Mouse (Mus musculus): ENCODE results near the gene Scaper. TPM values are rescaled to one million over a fixed set of nuclear protein-coding genes. Genes with fewer than 3 reads are reported as not detected.

Scaper gene
- polyA plus RNA-seq, 1 experiment from 2014 or later = 6.0 TPM

GRCm38 (mm10) chr9:55789442-55789841 is 148.5 kb downstream of the Scaper start:
- Histone ChIP-seq H3K27ac (no peak overlapping the region), H3K9me3 (replicated peaks) (no peaks in the 10 kb centered on the region), H3K27me3 (ENCODE audit: low read depth, poor library complexity, severe bottlenecking) (no peaks in the 10 kb centered on the region), H3K4me3 (no peak overlapping the region), H3K36me3 (no peaks in the 10 kb centered on the region), H3K4me1 (no peaks in the 10 kb centered on the region)
- DNase-seq (ENCODE audit: low spot score) = no peak
- 83% methylated on average over 8 of the region's 8 CpGs for WGBS

- H3K4me1 ChIP-seq = no peaks in the 10 kb centered on the region
- no peak overlapping the region for H3K4me3 ChIP-seq
- DNase-seq (ENCODE audit: low spot score) = no peak
- WGBS = 79% methylated on average over 4 of the region's 4 CpGs
- no peaks in the 10 kb centered on the region for H3K9me3 ChIP-seq (replicated peaks)
- H3K36me3 ChIP-seq = no peaks in the 10 kb centered on the region
- no peak overlapping the region for H3K27ac ChIP-seq
- no peaks in the 10 kb centered on the region for H3K27me3 ChIP-seq (ENCODE audit: low read depth, poor library complexity, severe bottlenecking)
These were observed 225.9 kb downstream of the Scaper start for GRCm38 (mm10) chr9:55712016-55712415.

- no peaks in the 10 kb centered on the region for H3K4me1 ChIP-seq
- 85% methylated on average over 5 of the region's 5 CpGs for WGBS
- DNase-seq (ENCODE audit: low spot score) = no peak
These were observed 227.4 kb downstream of the Scaper start for GRCm38 (mm10) chr9:55710553-55710952.

DNA sequence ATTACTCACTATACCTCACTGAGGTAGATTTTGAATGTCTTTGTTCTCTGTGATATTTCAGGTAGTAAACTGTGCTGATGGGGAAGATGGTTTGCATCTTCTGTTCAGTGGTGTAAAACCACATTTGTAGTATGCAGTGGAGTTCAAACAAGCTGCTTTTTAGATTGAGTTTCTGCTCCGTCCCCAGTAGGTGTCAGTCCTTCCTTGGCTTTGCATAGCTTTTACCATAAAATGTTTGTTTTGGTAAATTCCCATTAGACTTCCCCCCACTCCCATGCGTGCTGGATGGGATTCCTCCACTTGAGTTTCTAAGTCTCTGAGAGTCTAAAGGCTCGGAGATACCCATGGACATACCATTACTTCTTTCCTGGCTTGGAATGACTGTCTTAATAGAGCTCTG is 231.3 kb downstream of the Scaper start:
- H3K36me3 ChIP-seq = no peaks in the 10 kb centered on the region
- no peaks in the 10 kb centered on the region for H3K9me3 ChIP-seq (replicated peaks)
- no peak overlapping the region for H3K27ac ChIP-seq
- WGBS = 67% methylated on average over 3 of the region's 3 CpGs
- H3K27me3 ChIP-seq (ENCODE audit: low read depth, poor library complexity, severe bottlenecking) = no peaks in the 10 kb centered on the region
- no peak for DNase-seq (ENCODE audit: low spot score)
- H3K4me3 ChIP-seq = no peak overlapping the region
- no peaks in the 10 kb centered on the region for H3K4me1 ChIP-seq

More at GRCm38 (mm10) chr9:55710553-55710952, 227.4 kb downstream of the Scaper start:
- H3K9me3 ChIP-seq (replicated peaks) = no peaks in the 10 kb centered on the region
- H3K27me3 ChIP-seq (ENCODE audit: low read depth, poor library complexity, severe bottlenecking) = no peaks in the 10 kb centered on the region
- H3K4me3 ChIP-seq = no peak overlapping the region
- H3K36me3 ChIP-seq = no peaks in the 10 kb centered on the region
- H3K27ac ChIP-seq = no peak overlapping the region

GRCm38 (mm10) chr9:55695307-55695706 is 242.6 kb downstream of the Scaper start:
- H3K27ac ChIP-seq = no peak overlapping the region
- 59% methylated on average over 1 of the region's 1 CpGs for WGBS
- H3K36me3 ChIP-seq = no peaks in the 10 kb centered on the region
- H3K4me1 ChIP-seq = no peaks in the 10 kb centered on the region
- no peak for DNase-seq (ENCODE audit: low spot score)
- no peaks in the 10 kb centered on the region for H3K27me3 ChIP-seq (ENCODE audit: low read depth, poor library complexity, severe bottlenecking)
- no peak overlapping the region for H3K4me3 ChIP-seq
- no peaks in the 10 kb centered on the region for H3K9me3 ChIP-seq (replicated peaks)

DNA sequence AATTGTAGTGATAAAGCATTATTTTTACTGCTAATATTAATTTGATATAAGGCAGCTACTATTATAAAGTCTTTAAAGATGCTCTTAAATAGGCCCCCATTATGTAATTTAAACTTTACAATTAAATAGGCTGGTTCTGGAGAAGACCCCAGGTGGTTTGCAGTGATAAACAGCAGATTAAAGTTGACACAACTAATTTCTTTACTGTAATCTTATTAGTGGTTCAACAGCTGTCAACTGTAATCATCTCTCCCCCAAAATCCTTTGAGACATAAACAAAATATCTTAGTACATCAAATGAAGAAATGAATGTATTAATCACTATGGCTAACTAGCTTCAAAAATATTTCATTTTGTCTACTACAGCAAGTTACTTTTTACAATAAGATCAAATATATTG is 260.8 kb downstream of the Scaper start:
- H3K27me3 ChIP-seq (ENCODE audit: low read depth, poor library complexity, severe bottlenecking) = no peaks in the 10 kb centered on the region
- no peak overlapping the region for H3K4me3 ChIP-seq
- H3K27ac ChIP-seq = no peak overlapping the region
- DNase-seq (ENCODE audit: low spot score) = no peak
- no peaks in the 10 kb centered on the region for H3K4me1 ChIP-seq
- H3K36me3 ChIP-seq = no peaks in the 10 kb centered on the region
- H3K9me3 ChIP-seq (replicated peaks) = no peaks in the 10 kb centered on the region

GRCm38 (mm10) chr9:55646444-55646843 is 291.5 kb downstream of the Scaper start:
- 89% methylated on average over 2 of the region's 2 CpGs for WGBS
- Histone ChIP-seq H3K4me3 (no peak overlapping the region), H3K9me3 (replicated peaks) (no peaks in the 10 kb centered on the region), H3K36me3 (no peaks in the 10 kb centered on the region), H3K27ac (no peak overlapping the region), H3K4me1 (no peaks in the 10 kb centered on the region; the same call in 1 of the 2 replicates), H3K27me3 (ENCODE audit: low read depth, poor library complexity, severe bottlenecking) (no peaks in the 10 kb centered on the region)
- no peak for DNase-seq (ENCODE audit: low spot score)

DNA sequence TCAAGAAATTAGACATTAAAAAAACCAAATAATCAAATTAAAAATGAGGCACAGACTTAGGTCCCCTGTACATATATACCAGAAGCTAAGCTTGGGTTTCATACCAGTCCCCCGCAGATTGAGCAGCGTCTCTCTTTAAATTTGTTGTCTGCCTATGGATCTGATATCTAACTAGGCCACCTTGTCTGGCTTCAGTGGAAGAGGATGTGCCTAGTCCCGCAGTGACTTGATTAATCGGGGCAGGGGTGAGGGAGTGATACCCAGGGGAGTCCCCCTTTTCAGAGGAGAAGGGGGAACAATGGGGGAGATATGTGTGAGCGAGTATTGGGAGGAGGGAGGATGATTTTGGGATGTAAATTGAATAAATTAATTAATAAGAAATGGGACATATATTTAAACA is 310.9 kb downstream of the Scaper start:
- Histone ChIP-seq H3K27me3 (ENCODE audit: low read depth, poor library complexity, severe bottlenecking) (no peaks in the 10 kb centered on the region), H3K27ac (no peak overlapping the region), H3K4me3 (no peak overlapping the region), H3K4me1 (no peaks in the 10 kb centered on the region), H3K9me3 (replicated peaks) (no peaks in the 10 kb centered on the region), H3K36me3 (no peaks in the 10 kb centered on the region)
- 85% methylated on average over 5 of the region's 5 CpGs for WGBS
- no peak for DNase-seq (ENCODE audit: low spot score)

- Histone ChIP-seq H3K4me1 (peaks cover 2% of the 10 kb centered on the region; the same call in 1 of the 2 replicates), H3K9me3 (replicated peaks) (no peaks in the 10 kb centered on the region), H3K27ac (no peak overlapping the region), H3K36me3 (no peaks in the 10 kb centered on the region), H3K27me3 (ENCODE audit: low read depth, poor library complexity, severe bottlenecking) (no peaks in the 10 kb centered on the region), H3K4me3 (no peak overlapping the region)
- 83% methylated on average over 3 of the region's 3 CpGs for WGBS
- DNase-seq (ENCODE audit: low spot score) = no peak
These were observed 323.2 kb downstream of the Scaper start for GRCm38 (mm10) chr9:55614711-55615110.

- no peaks in the 10 kb centered on the region for H3K9me3 ChIP-seq (replicated peaks)
- H3K4me1 ChIP-seq = peaks cover 17% of the 10 kb centered on the region
- H3K27ac ChIP-seq = no peak overlapping the region
- no peaks in the 10 kb centered on the region for H3K27me3 ChIP-seq (ENCODE audit: low read depth, poor library complexity, severe bottlenecking)
- DNase-seq (ENCODE audit: low spot score) = no peak
- H3K36me3 ChIP-seq = no peaks in the 10 kb centered on the region
- WGBS = 75% methylated on average over 4 of the region's 4 CpGs
- H3K4me3 ChIP-seq = no peak overlapping the region
These were observed 328.2 kb downstream of the Scaper start for GRCm38 (mm10) chr9:55609751-55610150.

DNA sequence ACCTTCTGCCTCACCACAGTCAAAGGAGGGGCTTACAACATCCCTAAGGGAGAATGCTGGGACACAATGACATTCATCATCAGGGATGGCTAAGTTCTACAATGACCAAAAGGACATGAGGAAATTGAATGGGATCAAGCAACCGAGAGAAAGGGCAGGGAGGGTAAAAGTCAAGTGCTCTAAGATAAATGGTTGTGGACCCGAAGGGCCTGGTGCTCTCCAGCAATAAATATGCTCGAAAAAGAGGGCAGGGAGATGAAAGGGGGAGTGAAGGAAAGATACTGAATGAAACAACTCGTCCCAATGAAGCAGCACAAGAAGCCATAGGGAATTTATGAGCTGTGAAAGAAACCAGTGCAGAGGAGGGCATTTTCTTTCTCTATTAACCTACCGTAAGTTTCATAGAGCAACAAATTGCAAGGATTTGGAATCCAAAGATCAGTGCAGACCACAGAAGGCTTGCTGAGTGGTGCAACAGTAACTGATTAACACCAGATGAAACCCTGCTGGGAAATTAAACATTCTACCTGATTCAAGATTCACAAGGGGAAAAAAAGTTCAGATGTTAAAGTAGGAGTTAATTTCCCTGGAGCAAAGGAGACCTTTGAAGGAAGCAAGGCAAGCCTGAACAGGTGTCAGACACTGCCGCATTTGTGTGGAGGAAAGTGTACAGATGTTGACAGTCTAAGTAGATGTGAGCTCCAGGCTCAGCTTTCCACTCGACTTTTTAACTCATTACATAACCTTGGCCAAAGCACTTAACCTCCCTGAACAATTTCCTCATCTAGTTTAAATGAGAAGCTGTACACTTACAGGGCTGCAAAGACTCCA is 329.0 kb downstream of the Scaper start:
- H3K27me3 ChIP-seq (ENCODE audit: low read depth, poor library complexity, severe bottlenecking) = no peaks in the 10 kb centered on the region
- WGBS = 16% methylated on average over 7 of the region's 7 CpGs
- no peak overlapping the region for H3K27ac ChIP-seq
- peaks cover 17% of the 10 kb centered on the region for H3K4me1 ChIP-seq
- H3K9me3 ChIP-seq (replicated peaks) = no peaks in the 10 kb centered on the region
- no peak for DNase-seq (ENCODE audit: low spot score)
- H3K4me3 ChIP-seq = no peak overlapping the region
- no peaks in the 10 kb centered on the region for H3K36me3 ChIP-seq

DNA sequence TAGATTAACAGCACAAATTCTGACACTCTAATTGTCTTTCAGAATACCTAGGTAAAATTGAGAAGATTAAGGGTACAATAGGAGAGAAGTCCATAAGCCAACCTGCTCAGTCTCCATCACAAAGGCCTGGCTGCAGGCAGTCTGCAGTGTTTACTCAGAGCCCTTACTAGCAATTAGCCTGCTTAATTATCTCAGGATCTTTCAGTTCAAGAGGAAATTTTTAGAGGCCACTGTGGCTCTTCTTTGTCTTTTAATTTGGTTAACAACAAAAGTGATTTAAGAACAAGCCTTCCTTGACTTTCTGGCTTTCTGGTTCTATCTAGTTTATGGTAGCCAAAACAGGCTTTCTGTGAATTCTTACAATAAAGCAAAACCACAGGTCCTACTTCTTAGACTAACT is 339.3 kb downstream of the Scaper start:
- H3K27ac ChIP-seq = no peak overlapping the region
- H3K4me3 ChIP-seq = no peak overlapping the region
- no peaks in the 10 kb centered on the region for H3K9me3 ChIP-seq (replicated peaks)
- no peaks in the 10 kb centered on the region for H3K27me3 ChIP-seq (ENCODE audit: low read depth, poor library complexity, severe bottlenecking)
- no peak for DNase-seq (ENCODE audit: low spot score)
- no peaks in the 10 kb centered on the region for H3K36me3 ChIP-seq
- no peaks in the 10 kb centered on the region for H3K4me1 ChIP-seq

DNA sequence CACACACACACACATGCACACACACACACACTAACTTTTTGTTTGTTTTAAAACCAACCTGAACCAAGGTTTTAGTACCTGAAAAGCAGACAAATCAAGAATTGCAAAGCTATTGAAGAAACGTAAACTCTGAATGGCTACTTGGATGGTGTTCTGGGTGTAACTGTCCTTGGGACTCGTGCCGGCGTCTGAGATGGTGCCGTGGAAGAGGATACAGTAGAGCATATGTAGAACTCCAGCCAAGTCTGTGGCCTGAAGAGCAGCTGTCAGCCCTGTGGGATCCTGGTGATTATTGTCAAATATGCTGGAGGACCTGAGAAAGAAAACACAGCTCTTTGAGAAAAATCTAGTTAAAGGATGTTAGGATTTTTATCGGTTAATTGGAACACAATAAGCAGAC is 351.8 kb downstream of the Scaper start:
- Histone ChIP-seq H3K9me3 (replicated peaks) (no peaks in the 10 kb centered on the region), H3K27me3 (ENCODE audit: low read depth, poor library complexity, severe bottlenecking) (no peaks in the 10 kb centered on the region), H3K27ac (no peak overlapping the region), H3K4me1 (peaks cover 6% of the 10 kb centered on the region), H3K36me3 (no peaks in the 10 kb centered on the region), H3K4me3 (no peak overlapping the region)
- 96% methylated on average over 6 of the region's 6 CpGs for WGBS
- no peak for DNase-seq (ENCODE audit: low spot score)

DNA sequence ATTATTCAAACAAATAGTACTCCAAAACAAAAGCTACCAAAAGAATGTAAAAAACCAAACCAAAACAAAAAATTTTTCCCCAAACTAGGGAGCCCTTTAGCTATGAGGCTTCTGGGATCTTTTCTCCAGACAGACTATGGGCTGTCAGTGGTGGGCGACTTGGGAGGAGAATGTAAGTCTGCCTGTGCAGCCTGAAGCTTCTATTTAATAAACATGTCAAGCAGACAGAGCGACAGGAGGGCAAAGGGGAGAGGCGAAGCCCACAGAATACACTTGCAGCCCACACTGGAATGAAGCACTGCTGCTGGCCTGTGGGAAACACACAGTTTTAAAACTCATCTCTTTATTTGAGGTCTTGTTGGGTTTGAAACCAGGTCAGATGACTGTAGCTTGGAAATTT is 356.5 kb downstream of the Scaper start:
- H3K36me3 ChIP-seq = no peaks in the 10 kb centered on the region
- 18% methylated on average over 3 of the region's 3 CpGs for WGBS
- H3K9me3 ChIP-seq (replicated peaks) = no peaks in the 10 kb centered on the region
- H3K27me3 ChIP-seq (ENCODE audit: low read depth, poor library complexity, severe bottlenecking) = no peaks in the 10 kb centered on the region
- no peak overlapping the region for H3K4me3 ChIP-seq
- H3K27ac ChIP-seq = no peak overlapping the region
- peaks cover 6% of the 10 kb centered on the region for H3K4me1 ChIP-seq
- DNase-seq (ENCODE audit: low spot score) = no peak

Data from limb, embryonic 10.5 days (tissue).